Mouse (Mus musculus) liver, adult 2 months (tissue): Measurements from ENCODE around the gene Kbtbd4. TPM values are rescaled to one million over a fixed set of nuclear protein-coding genes. Genes with fewer than 3 reads are reported as not detected.

Source experiments
- DNase-seq: peaks from one replicate; pipeline ENCODE4 v3.0.0-alpha.2; 2011; ENCODE audit warnings: low read depth, low spot score; ENCODE audit errors: extremely low read depth
- H3K27ac ChIP-seq: fragments of 200-500 bp; replicated peaks from 2 replicates; pipeline ENCODE4 v1.5.1; 2012; ENCODE audit warnings: low read depth, mild to moderate bottlenecking, control low read depth, inconsistent platforms, low read length; ENCODE audit not compliant: insufficient read depth
- H3K27me3 ChIP-seq: fragments of 200-500 bp; 2 replicates; pipeline ENCODE4 v1.6.1; 2012; ENCODE audit warnings: mild to moderate bottlenecking, moderate library complexity, low read length, inconsistent platforms; ENCODE audit not compliant: control insufficient read depth, insufficient read depth
- H3K36me3 ChIP-seq: fragments of 200-500 bp; 2 replicates; pipeline ENCODE4 v1.6.1; 2012; ENCODE audit warnings: low read length, inconsistent platforms; ENCODE audit not compliant: control insufficient read depth, insufficient read depth
- H3K4me1 ChIP-seq: fragments of 200-500 bp; 2 replicates; pipeline ENCODE4 v1.6.1; 2011; ENCODE audit warnings: low read length; ENCODE audit not compliant: control insufficient read depth, insufficient read depth
- H3K4me3 ChIP-seq: fragments of 200-500 bp; 2 replicates; pipeline ENCODE4 v1.5.1; 2011; ENCODE audit warnings: low read depth, mild to moderate bottlenecking, control low read depth, low read length, moderate library complexity; ENCODE audit not compliant: insufficient read depth
- H3K79me2 ChIP-seq: fragments of 200-500 bp; 2 replicates; pipeline ENCODE4 v1.6.1; 2012; ENCODE audit warnings: inconsistent platforms, mild to moderate bottlenecking, low read length, moderate library complexity; ENCODE audit not compliant: control insufficient read depth, insufficient read depth
- H3K9ac ChIP-seq: fragments of 200-500 bp; 2 replicates; pipeline ENCODE4 v1.6.1; 2012; ENCODE audit warnings: low read depth, mild to moderate bottlenecking, control low read depth, inconsistent platforms, low read length
- CTCF ChIP-seq: fragments of 200-500 bp; IDR thresholded peaks from 2 replicates; pipeline ENCODE4 v1.5.1; 2011; ENCODE audit warnings: low read depth, low read length, control low read depth
- POLR2A ChIP-seq: fragments of 200-500 bp; IDR thresholded peaks from 2 replicates; pipeline ENCODE4 v1.6.1; 2011; ENCODE audit warnings: low read length, control low read depth; ENCODE audit not compliant: insufficient read depth; ENCODE audit errors: extremely low read depth
- WGBS: fragments of 180-500 bp; shearing (Covaris S2); methylation state at CpG from one replicate; pipeline ENCODE4 v1.1.7; 2018; 5-methylcytosine and 5-hydroxymethylcytosine counted together
- polyA plus RNA-seq: library from polyadenylated mRNA; depleted of rRNA; stranded (reverse); fragments of >200 nt; gene quantifications from 2 replicates; pipeline ENCODE4 v1.2.3, GENCODE M21; 2012; rRNA removed
- total RNA-seq: library from RNA; depleted of rRNA; stranded (reverse); fragments of >200 nt; gene quantifications from 2 replicates; pipeline ENCODE4 v1.2.3, GENCODE M21; 2014; rRNA removed

Kbtbd4 gene
- total RNA-seq (9.0 and 9.3 TPM in 2 replicates), polyA plus RNA-seq (12.7 and 13.5 TPM in 2 replicates)

DNA sequence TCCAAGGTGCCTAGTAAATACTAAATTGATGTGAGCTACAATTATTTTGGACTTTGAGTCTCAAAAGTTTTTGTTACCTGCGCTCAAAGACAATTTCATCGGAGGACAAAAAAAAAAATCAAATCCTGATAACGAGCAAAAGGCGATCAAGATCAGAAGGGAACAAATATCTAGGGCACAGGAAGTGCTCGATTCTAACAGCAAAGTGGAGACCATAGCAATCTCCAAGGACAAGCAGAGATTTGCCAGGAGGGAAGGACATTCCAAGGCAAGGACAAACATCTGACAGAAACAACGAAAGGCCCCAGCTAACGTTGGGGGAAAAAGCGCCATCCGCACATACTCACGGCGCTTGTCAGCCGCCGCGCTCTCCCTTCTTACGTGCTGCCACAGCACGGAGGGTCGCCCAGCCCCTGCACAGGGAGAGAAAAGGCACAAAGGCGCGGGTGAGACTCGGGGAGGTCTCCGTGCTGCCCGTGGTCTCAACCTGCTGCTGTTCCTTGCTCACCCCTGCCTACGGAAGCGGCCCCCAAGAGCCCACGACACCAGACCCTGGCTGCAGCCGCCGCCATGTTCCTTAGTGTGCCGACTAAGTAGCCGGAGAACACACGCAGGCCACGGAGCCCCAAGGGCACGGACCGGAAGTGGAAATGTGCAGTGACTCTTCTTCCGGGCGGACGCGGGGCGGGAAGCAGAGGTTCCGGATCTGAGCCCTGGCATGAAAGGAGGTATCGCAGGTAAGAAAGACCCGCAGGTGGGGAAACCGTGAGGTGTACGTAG, at the start of gene Kbtbd4, which contains the start of gene Ndufs3:
TSS of gene Kbtbd4 (plus strand) at position 665 of the 780 bp plus-strand sequence.
TSS of gene Ndufs3 (minus strand) at position 752 of the 780 bp plus-strand sequence.
- peaks cover 27% of the 10 kb centered on the region; the same call in 1 of the 2 replicates for H3K36me3 ChIP-seq
- TF ChIP-seq POLR2A = peak; percentile 81; the same call in 1 of the 2 replicates
- no peak for TF ChIP-seq CTCF

DNA sequence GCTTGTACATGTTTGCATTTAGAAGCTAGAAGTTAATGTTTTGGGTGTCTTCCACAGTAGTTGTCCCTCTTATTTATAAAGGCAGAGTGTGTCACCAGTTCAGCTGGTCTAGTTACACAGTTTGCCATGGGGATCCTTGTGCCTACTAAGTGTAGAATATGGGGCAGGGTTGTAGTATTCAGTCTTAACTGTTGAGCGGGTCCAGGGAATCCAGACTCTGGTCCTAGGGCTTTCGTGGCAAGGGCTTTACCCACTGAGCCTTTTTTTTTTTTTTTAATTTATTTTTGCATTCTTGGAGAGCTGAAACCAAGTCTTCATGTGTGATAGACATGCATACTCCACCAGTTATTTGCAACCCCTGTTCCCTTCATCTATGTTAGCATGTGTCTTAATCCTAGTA, 43.1 kb upstream of the Kbtbd4 start:
- H3K36me3 ChIP-seq = peaks cover 73% of the 10 kb centered on the region
- no peak overlapping the region for H3K9ac ChIP-seq
- H3K27ac ChIP-seq = no peak overlapping the region
- WGBS = 98% methylated on average over 2 of the region's 2 CpGs
- H3K79me2 ChIP-seq = no peaks in the 10 kb centered on the region; the same call in 1 of the 2 replicates
- TF ChIP-seq POLR2A = no peak
- no peak for TF ChIP-seq CTCF
- no peak overlapping the region for H3K4me3 ChIP-seq
- H3K27me3 ChIP-seq = no peaks in the 10 kb centered on the region
- H3K4me1 ChIP-seq = no peaks in the 10 kb centered on the region
- no peak for DNase-seq

More for the DNA sequence above, at the start of gene Kbtbd4, which contains the start of gene Ndufs3:
- WGBS = under 1% methylated on average over 43 of the region's 43 CpGs
- Histone ChIP-seq H3K27ac (peak within 1 kb of the TSS; percentile 94), H3K4me3 (peak within 1 kb of the TSS; percentile 83), H3K79me2 (peaks cover 4% of the 10 kb centered on the region; the same call in 1 of the 2 replicates), H3K9ac (peak within 1 kb of the TSS; percentile 92), H3K4me1 (peaks cover 9% of the 10 kb centered on the region; the same call in 1 of the 2 replicates), H3K27me3 (no peaks in the 10 kb centered on the region)
- DNase-seq = peak; percentile 81

DNA sequence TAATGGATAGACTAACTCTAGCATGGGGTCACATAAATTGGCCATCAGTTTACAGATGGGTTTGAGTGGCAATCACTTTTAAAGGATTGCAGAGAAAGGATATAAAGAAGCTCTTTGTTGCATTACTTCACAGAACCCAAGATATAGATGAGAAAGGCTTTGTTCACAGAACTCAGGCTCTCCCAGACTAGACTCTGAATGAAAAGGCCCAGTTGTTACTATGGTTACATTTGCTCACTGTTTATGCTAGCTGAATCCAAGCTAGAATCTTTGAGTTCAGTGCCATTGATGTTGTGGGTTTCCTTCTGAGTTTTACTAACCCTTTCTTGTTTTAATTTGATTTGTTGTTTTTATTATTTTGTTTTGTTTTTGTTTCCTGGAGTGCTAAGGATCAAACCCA, 40.4 kb upstream of the Kbtbd4 start:
- peaks cover 68% of the 10 kb centered on the region for H3K36me3 ChIP-seq
- no peak overlapping the region for H3K27ac ChIP-seq
- no peak overlapping the region for H3K4me3 ChIP-seq
- TF ChIP-seq CTCF (no peak), POLR2A (no peak)
- DNase-seq = no peak
- H3K27me3 ChIP-seq = no peaks in the 10 kb centered on the region
- H3K79me2 ChIP-seq = no peaks in the 10 kb centered on the region
- H3K9ac ChIP-seq = no peak overlapping the region
- H3K4me1 ChIP-seq = no peaks in the 10 kb centered on the region

DNA sequence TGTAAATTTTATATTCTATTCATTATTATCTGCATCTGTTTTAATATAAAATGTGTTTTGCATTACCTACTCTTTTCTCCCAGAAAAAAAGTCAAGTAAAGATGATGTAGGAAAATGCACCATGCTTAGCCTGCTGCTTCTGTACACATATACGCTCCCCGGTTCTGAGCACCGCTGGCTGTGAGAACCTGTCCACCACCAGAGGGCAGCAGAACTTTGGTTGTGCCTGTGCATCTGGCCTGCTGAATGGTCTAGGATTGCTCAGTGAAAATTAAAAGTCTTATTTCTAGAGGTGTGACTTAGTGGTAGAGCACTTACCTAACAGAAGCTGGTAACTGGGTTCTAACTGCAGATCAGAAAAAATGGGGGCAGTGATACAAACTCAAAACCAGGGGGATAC, 38.0 kb upstream of the Kbtbd4 start:
- Histone ChIP-seq H3K36me3 (peaks cover 46% of the 10 kb centered on the region), H3K27ac (no peak overlapping the region), H3K4me1 (no peaks in the 10 kb centered on the region), H3K4me3 (no peak overlapping the region), H3K79me2 (no peaks in the 10 kb centered on the region), H3K9ac (no peak overlapping the region), H3K27me3 (no peaks in the 10 kb centered on the region)
- TF ChIP-seq CTCF (peak; percentile 95), POLR2A (no peak)
- 16% methylated on average over 3 of the region's 3 CpGs for WGBS
- DNase-seq = peak; percentile 48

DNA sequence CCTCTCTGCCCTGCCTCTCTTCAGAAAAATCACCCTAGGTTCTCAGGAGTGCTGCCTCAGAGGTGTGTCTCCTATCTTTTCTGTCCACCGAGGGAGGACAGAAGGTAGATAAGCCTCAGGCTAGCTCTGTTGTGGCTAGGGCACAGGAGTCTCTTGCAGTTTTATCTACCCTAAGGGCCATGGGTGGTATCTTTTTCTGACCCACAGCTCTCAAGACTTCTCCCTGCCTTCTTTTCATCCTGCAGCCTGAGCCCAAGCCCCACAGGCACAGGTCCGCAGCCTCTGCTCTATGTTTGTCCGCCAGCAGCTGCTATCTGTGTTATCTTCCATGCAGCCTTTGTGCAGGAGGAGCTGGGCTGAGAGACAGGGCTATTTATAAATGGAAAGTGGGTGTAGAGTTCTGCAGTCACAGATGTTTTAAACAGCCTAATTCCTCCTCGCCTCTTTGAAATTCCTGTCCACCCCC, 34.4 kb upstream of the Kbtbd4 start:
- Histone ChIP-seq H3K9ac (no peak overlapping the region), H3K4me1 (no peaks in the 10 kb centered on the region), H3K79me2 (no peaks in the 10 kb centered on the region), H3K36me3 (peaks cover 20% of the 10 kb centered on the region), H3K4me3 (no peak overlapping the region), H3K27ac (no peak overlapping the region), H3K27me3 (no peaks in the 10 kb centered on the region)
- TF ChIP-seq CTCF = no peak
- no peak for TF ChIP-seq POLR2A
- WGBS = 44% methylated on average over 4 of the region's 4 CpGs
- no peak for DNase-seq
